Mouse (Mus musculus) T-cell, adult 2 months (primary cell): Measurements from ENCODE around the gene Ccdc40.
"Not testable (repeated sequence)": the region's sequence is repeated elsewhere in the genome, so short reads cannot be mapped to it uniquely, and the experiment has no call there.

Experiments used
- DNase-seq: peaks from one replicate; pipeline ENCODE4 v3.0.0; 2022; ENCODE audit warnings: low spot score

Ccdc40 gene

GRCm38 (mm10) chr11:119237007-119237406 is 8.6 kb downstream of the Ccdc40 start:
- DNase-seq, result no peak

GRCm38 (mm10) chr11:119237568-119238304 is 9.4 kb downstream of the Ccdc40 start:
- peak; percentile 34 for DNase-seq

- peak; percentile 78 for DNase-seq
These were observed 9.9 kb downstream of the Ccdc40 start for GRCm38 (mm10) chr11:119238305-119238721.

- no peak for DNase-seq
These were observed 11.1 kb downstream of the Ccdc40 start for GRCm38 (mm10) chr11:119239480-119239879.

GRCm38 (mm10) chr11:119245543-119245942 is 17.2 kb downstream of the Ccdc40 start:
- not testable (repeated sequence) for DNase-seq

GRCm38 (mm10) chr11:119249011-119249410 is 20.6 kb downstream of the Ccdc40 start:
- DNase-seq, result peak; percentile 36

GRCm38 (mm10) chr11:119250998-119251397 is 22.6 kb downstream of the Ccdc40 start:
- no peak for DNase-seq

GRCm38 (mm10) chr11:119252854-119253541 is 24.6 kb downstream of the Ccdc40 start:
- DNase-seq, result peak; percentile 59

- not testable (repeated sequence) for DNase-seq
These were observed 28.2 kb downstream of the Ccdc40 start for GRCm38 (mm10) chr11:119256557-119256956.

GRCm38 (mm10) chr11:119258216-119258571 is 29.8 kb downstream of the Ccdc40 start:
- DNase-seq, result no peak

GRCm38 (mm10) chr11:119258572-119259322 is 30.4 kb downstream of the Ccdc40 start:
- peak; percentile 55 for DNase-seq

- no peak for DNase-seq
These were observed 31.6 kb downstream of the Ccdc40 start for GRCm38 (mm10) chr11:119259977-119260376.

GRCm38 (mm10) chr11:119264413-119264812 is 36.0 kb downstream of the Ccdc40 start:
- DNase-seq, result no peak

GRCm38 (mm10) chr11:119265811-119266210 is 37.4 kb downstream of the Ccdc40 start:
- no peak for DNase-seq

- DNase-seq, result no peak
These were observed 38.9 kb downstream of the Ccdc40 start for GRCm38 (mm10) chr11:119267241-119267674.

- DNase-seq, result peak; percentile 96
These were observed 39.6 kb downstream of the Ccdc40 start, which contains the start of gene Gaa for GRCm38 (mm10) chr11:119267768-119268556. TSS of gene Gaa (plus strand) at chr11:119267887.

GRCm38 (mm10) chr11:119268557-119269195 is 40.3 kb downstream of the Ccdc40 start:
- no peak for DNase-seq

- not testable (repeated sequence) for DNase-seq
These were observed 44.1 kb downstream of the Ccdc40 start for GRCm38 (mm10) chr11:119272492-119272891.

GRCm38 (mm10) chr11:119273186-119273930 is 45.0 kb downstream of the Ccdc40 start:
- DNase-seq, result no peak

GRCm38 (mm10) chr11:119281030-119281429 is 52.7 kb downstream of the Ccdc40 start:
- DNase-seq, result no peak
